Mouse (Mus musculus) hindbrain, postnatal 0 days (tissue): Measurements from ENCODE around the gene Actn4. TPM values are rescaled to one million over a fixed set of nuclear protein-coding genes. Genes with fewer than 3 reads are reported as not detected.
A peak's percentile ranks its signal among the peaks of the same experiment; 100 is the strongest.

Experiments used
- ATAC-seq: fragments of 200-750 bp; cut with Nextera tagmentation; 2 replicates; pipeline ENCODE4 v1.8.0; 2017; ENCODE audit warnings: mild to moderate bottlenecking, moderate TSS enrichment, moderate library complexity
- DNase-seq: peaks from one replicate; pipeline ENCODE4 v3.0.0-alpha.2; 2015; ENCODE audit warnings: low spot score
- H3K27ac ChIP-seq: fragments of 300-500 bp; sonication (generic); 2 replicates; pipeline ENCODE4 v1.5.1; 2014; ENCODE audit warnings: mild to moderate bottlenecking
- H3K27me3 ChIP-seq: fragments of 300-500 bp; sonication (generic); 2 replicates; pipeline ENCODE4 v1.6.1; 2014; ENCODE audit warnings: low read length, mixed read lengths; ENCODE audit not compliant: insufficient read depth
- H3K36me3 ChIP-seq: fragments of 300-500 bp; sonication (generic); 2 replicates; pipeline ENCODE4 v1.6.1; 2014; ENCODE audit warnings: low read length, mixed read lengths; ENCODE audit not compliant: insufficient read depth
- H3K4me1 ChIP-seq: fragments of 300-500 bp; sonication (generic); 2 replicates; pipeline ENCODE4 v1.6.1; 2014; ENCODE audit warnings: antibody characterized with exemption, low read length, mixed read lengths; ENCODE audit not compliant: insufficient read depth
- H3K4me2 ChIP-seq: fragments of 300-500 bp; sonication (generic); 2 replicates; pipeline ENCODE4 v1.6.1; 2014; ENCODE audit warnings: low read depth, mild to moderate bottlenecking, low read length, moderate library complexity, mixed read lengths
- H3K4me3 ChIP-seq: fragments of 300-500 bp; sonication (generic); 2 replicates; pipeline ENCODE4 v1.5.1; 2014; ENCODE audit warnings: low read length
- H3K9ac ChIP-seq: fragments of 300-500 bp; sonication (generic); replicated peaks from 2 replicates; pipeline ENCODE4 v1.6.1; 2014; ENCODE audit warnings: mild to moderate bottlenecking, low read length, moderate library complexity, mixed read lengths
- H3K9me3 ChIP-seq: fragments of 300-500 bp; sonication (generic); 2 replicates; pipeline ENCODE4 v1.6.1; 2016; ENCODE audit warnings: low read length, mixed read lengths
- CTCF ChIP-seq: IDR thresholded peaks from 2 replicates; pipeline ENCODE4 v1.5.1; 2016; ENCODE audit warnings: antibody characterized with exemption, control low read depth, low read depth
- WGBS: fragments of 180-500 bp; shearing (Covaris S2); extraction: QIAGEN DNeasy Blood & Tissue Kit; methylation state at CpG from one replicate; pipeline ENCODE4 v1.1.7; 2014; 5-methylcytosine and 5-hydroxymethylcytosine counted together
- polyA plus RNA-seq: library from polyadenylated mRNA; unstranded; fragments of >200 nt; fragmentation: Nextera tagmentation; extraction: Ambion mirVana; gene quantifications from 2 replicates; pipeline ENCODE4 v1.2.1, GENCODE M21; 2015
- total RNA-seq: library from RNA; depleted of rRNA; stranded (reverse); fragments of >200 nt; gene quantifications from 2 replicates; pipeline ENCODE4 v1.2.3, GENCODE M21; 2014; rRNA removed

The Actn4 gene
- total RNA-seq: 81.3 and 85.7 TPM in 2 replicates
- 114 and 115 TPM in 2 replicates for polyA plus RNA-seq

GRCm38 (mm10) chr7:28961927-28962670 is at the start of gene Actn4:
TSS of gene Actn4 (minus strand) at chr7:28962340.
- TF ChIP-seq CTCF: no peak
- peak within 1 kb of the TSS; percentile 83 for H3K4me2 ChIP-seq
- H3K4me1 ChIP-seq: peaks cover 20% of the 10 kb centered on the region
- no peaks in the 10 kb centered on the region for H3K9me3 ChIP-seq
- ATAC-seq (peak; percentile 95), DNase-seq (peak; percentile 100)
- no peaks in the 10 kb centered on the region for H3K27me3 ChIP-seq
- H3K4me3 ChIP-seq: peak within 1 kb of the TSS; percentile 97
- under 1% methylated on average over 64 of the region's 76 CpGs for WGBS
- peak within 1 kb of the TSS; percentile 92 for H3K9ac ChIP-seq
- peak within 1 kb of the TSS; percentile 88 for H3K27ac ChIP-seq
- H3K36me3 ChIP-seq: no peaks in the 10 kb centered on the region

GRCm38 (mm10) chr7:29008714-29009113 is 46.6 kb upstream of the Actn4 start:
- WGBS: 77% methylated on average over 9 of the region's 9 CpGs
- Histone ChIP-seq H3K9ac (no peak overlapping the region), H3K27ac (no peak overlapping the region), H3K4me2 (no peak overlapping the region), H3K36me3 (no peaks in the 10 kb centered on the region), H3K4me3 (no peak overlapping the region), H3K27me3 (no peaks in the 10 kb centered on the region), H3K4me1 (no peaks in the 10 kb centered on the region), H3K9me3 (no peaks in the 10 kb centered on the region)
- no peak for DNase-seq
- ATAC-seq: no peak
- TF ChIP-seq CTCF: no peak

GRCm38 (mm10) chr7:29008171-29008570 is 46.0 kb upstream of the Actn4 start:
- no peaks in the 10 kb centered on the region for H3K27me3 ChIP-seq
- ATAC-seq (no peak), DNase-seq (no peak)
- H3K4me1 ChIP-seq: no peaks in the 10 kb centered on the region
- no peak for TF ChIP-seq CTCF
- H3K36me3 ChIP-seq: no peaks in the 10 kb centered on the region
- H3K27ac ChIP-seq: no peak overlapping the region
- H3K4me3 ChIP-seq: no peak overlapping the region
- no peak overlapping the region for H3K4me2 ChIP-seq
- H3K9me3 ChIP-seq: no peaks in the 10 kb centered on the region
- no peak overlapping the region for H3K9ac ChIP-seq
- 92% methylated on average over 10 of the region's 10 CpGs for WGBS

- no peak overlapping the region for H3K9ac ChIP-seq
- 76% methylated on average over 9 of the region's 9 CpGs for WGBS
- no peaks in the 10 kb centered on the region for H3K27me3 ChIP-seq
- no peak overlapping the region for H3K27ac ChIP-seq
- ATAC-seq (no peak), DNase-seq (no peak)
- H3K9me3 ChIP-seq: no peaks in the 10 kb centered on the region
- H3K36me3 ChIP-seq: no peaks in the 10 kb centered on the region
- H3K4me2 ChIP-seq: no peak overlapping the region
- no peak for TF ChIP-seq CTCF
- no peak overlapping the region for H3K4me3 ChIP-seq
- no peaks in the 10 kb centered on the region for H3K4me1 ChIP-seq
These were observed 45.3 kb upstream of the Actn4 start for GRCm38 (mm10) chr7:29007224-29008101.

- ATAC-seq: peak; percentile 77
- H3K27me3 ChIP-seq: no peaks in the 10 kb centered on the region
- peak overlapping the region; percentile 76 for H3K4me2 ChIP-seq
- no peaks in the 10 kb centered on the region for H3K36me3 ChIP-seq
- 7% methylated on average over 43 of the region's 43 CpGs for WGBS
- TF ChIP-seq CTCF: no peak
- DNase-seq: peak; percentile 54
- no peaks in the 10 kb centered on the region for H3K9me3 ChIP-seq
- H3K9ac ChIP-seq: peak overlapping the region; percentile 51
- peak overlapping the region; percentile 41 for H3K4me3 ChIP-seq
- no peaks in the 10 kb centered on the region for H3K4me1 ChIP-seq
- no peak overlapping the region for H3K27ac ChIP-seq
These were observed 38.8 kb upstream of the Actn4 start for GRCm38 (mm10) chr7:29000651-29001605.

- no peaks in the 10 kb centered on the region for H3K9me3 ChIP-seq
- no peak for ATAC-seq
- H3K4me1 ChIP-seq: no peaks in the 10 kb centered on the region
- no peaks in the 10 kb centered on the region for H3K27me3 ChIP-seq
- H3K36me3 ChIP-seq: no peaks in the 10 kb centered on the region
- DNase-seq: no peak
- WGBS: 85% methylated on average over 3 of the region's 3 CpGs
- no peak overlapping the region for H3K27ac ChIP-seq
- TF ChIP-seq CTCF: no peak
- no peak overlapping the region for H3K4me3 ChIP-seq
- H3K9ac ChIP-seq: no peak overlapping the region
- H3K4me2 ChIP-seq: no peak overlapping the region
These were observed 31.3 kb upstream of the Actn4 start for GRCm38 (mm10) chr7:28993402-28993801.
